Mouse (Mus musculus): ENCODE measurements around the gene Apobec1. TPM values are rescaled to one million over a fixed set of nuclear protein-coding genes. Genes with fewer than 3 reads are reported as not detected.
A peak's percentile ranks its signal among the peaks of the same experiment; 100 is the strongest.
"Not testable (repeated sequence)": the region's sequence is repeated elsewhere in the genome, so short reads cannot be mapped to it uniquely, and the experiment has no call there.

Apobec1 gene
- polyA plus RNA-seq, 1 experiment from 2014 or later, result 1.7 TPM

DNA sequence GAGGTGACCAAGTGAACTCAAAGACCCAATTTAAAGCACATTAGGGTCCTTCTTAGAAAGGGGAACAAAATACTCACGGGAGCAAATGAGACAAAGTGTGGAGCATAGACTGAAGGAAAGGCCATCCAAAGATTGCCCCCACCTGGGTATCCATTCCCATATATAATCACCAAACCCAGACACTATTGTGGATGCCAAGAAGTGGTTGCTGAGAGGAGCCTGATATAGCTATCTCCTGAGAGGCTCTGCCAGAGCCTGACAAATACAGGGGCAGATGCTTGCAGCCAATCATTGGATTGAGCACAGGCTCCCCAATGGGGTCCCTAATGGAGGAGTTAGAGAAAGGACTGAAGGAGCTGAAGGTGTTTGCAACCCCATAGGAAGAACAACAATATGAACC, 27.2 kb downstream of the Apobec1 start:
- H3K4me2 ChIP-seq; H3K27ac ChIP-seq (replicated peaks); H3K27me3 ChIP-seq (replicated peaks); H3K36me3 ChIP-seq; H3K9ac ChIP-seq (replicated peaks); H3K4me1 ChIP-seq; H3K9me3 ChIP-seq (replicated peaks); ATAC-seq (ENCODE audit: low FRiP score); H3K4me3 ChIP-seq (replicated peaks): not testable (repeated sequence)
- 93% methylated on average over 1 of the region's 1 CpGs for WGBS

DNA sequence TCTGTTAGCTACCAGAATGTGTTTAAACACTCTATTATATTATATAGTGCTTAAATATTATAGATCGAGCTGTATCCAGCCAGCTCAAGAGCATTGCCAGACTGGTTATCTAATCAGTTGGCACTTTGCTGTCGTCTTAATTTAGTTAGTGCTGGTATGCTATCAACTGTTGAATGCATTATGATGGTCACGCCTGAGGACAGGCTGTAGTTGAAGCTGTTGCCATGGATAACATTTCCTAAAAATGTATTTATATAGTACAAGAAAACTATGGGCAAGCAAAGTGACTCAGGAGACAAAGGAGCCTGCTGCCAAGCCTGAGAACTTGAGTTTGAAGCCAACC, 30.7 kb downstream of the Apobec1 start:
- Histone ChIP-seq H3K27me3 (replicated peaks) (no peaks in the 10 kb centered on the region), H3K9me3 (replicated peaks) (no peaks in the 10 kb centered on the region), H3K9ac (replicated peaks) (no peak overlapping the region), H3K4me3 (replicated peaks) (no peak overlapping the region), H3K4me2 (no peak overlapping the region), H3K4me1 (no peaks in the 10 kb centered on the region), H3K36me3 (no peaks in the 10 kb centered on the region), H3K27ac (replicated peaks) (no peak overlapping the region)
- ATAC-seq (ENCODE audit: low FRiP score), result no peak
- WGBS, result 91% methylated on average over 3 of the region's 3 CpGs

DNA sequence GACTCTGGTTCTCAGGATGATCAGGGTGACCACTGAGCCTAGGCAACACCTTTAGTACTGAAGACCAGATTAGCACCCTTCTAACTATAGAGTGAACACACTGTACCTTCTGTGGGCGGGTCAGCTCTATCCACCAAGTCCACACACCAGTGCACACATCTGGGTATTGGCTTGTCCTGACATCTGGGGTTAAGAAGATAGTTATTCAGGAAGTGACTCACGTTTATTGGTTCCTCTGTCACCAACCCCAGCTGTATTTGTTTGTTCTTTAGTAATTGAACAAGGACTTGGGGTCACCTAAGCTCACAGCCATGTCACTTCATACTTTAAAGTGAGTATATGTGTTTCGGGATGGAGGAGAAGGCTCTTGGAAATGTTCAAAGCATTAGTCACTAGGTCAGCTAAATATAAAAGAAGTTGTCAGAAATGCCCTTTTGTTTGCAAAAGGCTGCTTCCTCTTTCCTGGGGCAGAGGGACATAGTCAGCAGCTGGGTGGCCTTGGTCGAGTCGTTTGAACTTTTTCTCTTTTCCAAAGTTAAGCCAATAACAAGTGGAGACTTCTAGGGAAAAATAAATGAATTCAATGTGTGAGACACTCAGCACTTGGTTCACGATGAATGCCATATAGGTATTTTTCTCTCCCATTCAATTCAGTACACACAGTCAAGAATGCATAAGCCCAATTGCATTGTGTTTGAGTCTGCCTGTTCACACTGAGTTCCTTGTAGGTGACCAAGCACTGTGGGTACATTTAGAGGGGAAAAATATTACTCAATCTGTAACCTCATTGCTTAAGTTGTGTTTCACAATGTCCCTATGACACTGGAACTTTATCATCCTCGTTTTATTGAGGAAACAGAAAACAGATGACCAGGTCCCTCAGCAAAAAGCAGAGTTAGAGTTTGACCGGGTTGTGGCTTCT, 31.3 kb downstream of the Apobec1 start:
- Histone ChIP-seq H3K4me1 (no peaks in the 10 kb centered on the region), H3K9ac (replicated peaks) (no peak overlapping the region), H3K4me3 (replicated peaks) (no peak overlapping the region), H3K9me3 (replicated peaks) (no peaks in the 10 kb centered on the region), H3K36me3 (no peaks in the 10 kb centered on the region), H3K27me3 (replicated peaks) (no peaks in the 10 kb centered on the region), H3K27ac (replicated peaks) (no peak overlapping the region), H3K4me2 (no peak overlapping the region)
- ATAC-seq (ENCODE audit: low FRiP score), result no peak
- WGBS, result 80% methylated on average over 8 of the region's 8 CpGs

DNA sequence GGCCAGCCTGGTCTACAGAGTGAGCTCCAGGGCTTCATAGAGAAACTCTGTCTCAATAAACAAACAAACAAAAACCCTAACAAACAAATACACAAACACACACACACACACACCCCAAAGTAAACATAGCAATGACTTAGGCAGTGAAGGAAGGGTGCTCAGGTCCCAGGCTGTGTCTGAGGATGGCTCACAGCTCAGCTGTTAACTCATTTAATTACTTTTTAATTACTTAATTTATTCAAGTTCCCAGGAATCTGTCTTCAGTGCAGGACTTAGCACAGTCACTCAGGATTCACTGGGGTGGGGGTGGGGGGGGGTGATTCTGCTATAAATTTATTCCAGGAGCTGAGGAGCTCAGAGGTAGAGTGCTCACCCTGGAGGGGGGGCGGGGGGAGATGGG, 32.5 kb downstream of the Apobec1 start:
- H3K4me1 ChIP-seq, result no peaks in the 10 kb centered on the region
- WGBS, result 91% methylated on average over 1 of the region's 1 CpGs
- H3K27ac ChIP-seq (replicated peaks), result peak overlapping the region; percentile 65
- H3K27me3 ChIP-seq (replicated peaks), result no peaks in the 10 kb centered on the region
- no peaks in the 10 kb centered on the region for H3K36me3 ChIP-seq
- no peak overlapping the region for H3K9ac ChIP-seq (replicated peaks)
- H3K9me3 ChIP-seq (replicated peaks), result no peaks in the 10 kb centered on the region
- no peak overlapping the region for H3K4me2 ChIP-seq
- no peak overlapping the region for H3K4me3 ChIP-seq (replicated peaks)
- ATAC-seq (ENCODE audit: low FRiP score), result peak; percentile 42

DNA sequence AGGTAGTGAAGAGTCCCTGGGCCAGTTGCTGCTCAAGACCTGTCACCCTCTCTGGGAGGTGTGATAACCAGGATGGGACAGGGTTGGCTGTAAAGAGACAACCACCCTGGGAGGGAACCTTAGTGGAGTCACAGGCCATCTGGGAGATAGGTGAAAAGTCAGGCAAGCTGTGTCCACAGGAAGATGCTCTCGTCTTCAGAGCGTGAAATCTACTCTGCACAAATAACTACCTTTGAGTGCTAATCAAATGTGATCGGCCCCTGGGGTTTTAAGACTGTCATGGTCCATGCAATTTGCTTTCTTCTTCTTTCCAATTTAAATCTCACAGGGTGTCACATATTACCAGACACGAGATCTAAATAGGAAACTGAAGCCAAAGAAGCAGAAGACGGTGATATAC, 33.1 kb downstream of the Apobec1 start:
- 0 out of 2 replicates have a peak, but pooled peaks have one; percentile 45 for ATAC-seq (ENCODE audit: low FRiP score)
- Histone ChIP-seq H3K9ac (replicated peaks) (no peak overlapping the region), H3K36me3 (no peaks in the 10 kb centered on the region), H3K4me1 (no peaks in the 10 kb centered on the region), H3K4me2 (no peak overlapping the region), H3K4me3 (replicated peaks) (no peak overlapping the region), H3K27ac (replicated peaks) (0 out of 2 replicates have a peak overlapping the region, but pooled peaks have one; percentile 65), H3K27me3 (replicated peaks) (no peaks in the 10 kb centered on the region), H3K9me3 (replicated peaks) (no peaks in the 10 kb centered on the region)
- 42% methylated on average over 5 of the region's 5 CpGs for WGBS

DNA sequence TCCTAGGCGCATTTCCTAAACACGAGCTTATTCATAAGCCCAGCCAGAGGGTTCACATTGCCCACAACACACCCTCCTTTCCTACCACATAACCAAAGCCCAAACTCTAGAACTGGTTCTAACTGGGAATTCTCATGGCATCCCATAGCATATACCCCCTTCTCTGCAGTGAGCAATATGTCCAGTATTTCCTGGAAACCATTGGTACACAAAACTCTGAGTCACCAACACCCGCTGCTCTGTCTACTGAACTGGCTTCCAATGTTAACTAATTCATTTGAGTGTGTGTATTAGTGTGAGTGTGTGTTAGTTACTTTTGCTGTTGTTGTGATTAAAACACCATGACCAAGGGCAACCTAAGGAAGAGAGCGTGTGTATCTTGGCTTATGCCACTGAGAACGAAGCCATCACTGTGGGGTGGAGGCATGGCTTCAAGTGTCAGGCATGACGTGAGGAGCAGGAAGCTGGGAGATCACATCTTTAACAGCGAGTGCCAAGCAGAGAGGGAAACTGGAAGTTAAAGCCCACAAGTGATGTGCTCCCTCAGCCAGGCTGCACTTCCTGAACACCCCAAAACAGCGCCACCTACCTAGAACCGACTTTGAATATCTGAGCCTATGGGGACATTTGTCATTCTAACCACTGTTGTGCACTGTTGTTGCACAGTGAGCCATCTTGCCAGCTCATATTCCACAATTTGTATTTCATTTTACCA, 37.0 kb downstream of the Apobec1 start:
- Histone ChIP-seq H3K4me1 (peaks cover 8% of the 10 kb centered on the region; the same call in 1 of the 2 replicates), H3K4me3 (replicated peaks) (no peak overlapping the region), H3K27me3 (replicated peaks) (0 out of 2 replicates have a peak, but pooled peaks cover 3% of the 10 kb centered on the region), H3K36me3 (no peaks in the 10 kb centered on the region), H3K9me3 (replicated peaks) (no peaks in the 10 kb centered on the region), H3K9ac (replicated peaks) (no peak overlapping the region), H3K27ac (replicated peaks) (no peak overlapping the region), H3K4me2 (no peak overlapping the region)
- WGBS, result 91% methylated on average over 9 of the region's 9 CpGs
- no peak for ATAC-seq (ENCODE audit: low FRiP score)

DNA sequence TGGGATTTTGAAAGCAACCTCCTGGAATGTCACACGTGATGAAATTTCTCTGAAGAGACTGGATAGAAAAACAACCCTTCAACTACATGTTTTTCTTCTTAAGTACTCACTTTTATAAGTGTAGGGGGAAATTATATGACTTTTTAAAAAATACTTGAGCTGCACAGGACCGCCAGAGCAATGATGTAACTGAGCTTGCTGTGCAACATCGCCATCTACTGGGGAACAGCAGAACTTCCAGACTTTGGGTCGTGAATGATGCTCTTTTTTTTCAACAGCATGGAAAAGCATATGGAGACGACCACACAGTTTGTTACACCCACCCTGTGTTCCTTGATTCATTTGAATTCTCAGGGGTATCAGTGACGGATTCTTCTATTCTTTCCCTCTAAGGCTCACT, 39.8 kb downstream of the Apobec1 start:
- no peak overlapping the region for H3K27ac ChIP-seq (replicated peaks)
- WGBS, result 3% methylated on average over 6 of the region's 6 CpGs
- 0 out of 2 replicates have a peak, but pooled peaks cover 3% of the 10 kb centered on the region for H3K27me3 ChIP-seq (replicated peaks)
- peak overlapping the region; percentile 43 for H3K4me2 ChIP-seq
- ATAC-seq (ENCODE audit: low FRiP score), result peak; percentile 43
- peak overlapping the region; percentile 12 for H3K4me3 ChIP-seq (replicated peaks)
- H3K9ac ChIP-seq (replicated peaks), result no peak overlapping the region
- no peaks in the 10 kb centered on the region for H3K36me3 ChIP-seq
- no peaks in the 10 kb centered on the region for H3K9me3 ChIP-seq (replicated peaks)
- peaks cover 8% of the 10 kb centered on the region; the same call in 1 of the 2 replicates for H3K4me1 ChIP-seq

DNA sequence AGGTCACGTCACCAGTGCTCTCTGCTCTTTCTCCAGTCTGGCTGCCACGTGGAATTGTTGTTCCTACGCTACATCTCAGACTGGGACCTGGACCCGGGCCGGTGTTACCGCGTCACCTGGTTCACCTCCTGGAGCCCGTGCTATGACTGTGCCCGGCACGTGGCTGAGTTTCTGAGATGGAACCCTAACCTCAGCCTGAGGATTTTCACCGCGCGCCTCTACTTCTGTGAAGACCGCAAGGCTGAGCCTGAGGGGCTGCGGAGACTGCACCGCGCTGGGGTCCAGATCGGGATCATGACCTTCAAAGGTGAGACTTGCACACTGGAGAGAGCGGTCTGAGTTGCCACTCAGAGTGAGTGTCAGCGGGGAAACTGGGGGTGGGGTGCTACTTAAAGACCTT, 41.2 kb downstream of the Apobec1 start:
- WGBS, result 87% methylated on average over 20 of the region's 20 CpGs
- H3K27ac ChIP-seq (replicated peaks), result no peak overlapping the region
- no peak overlapping the region for H3K4me3 ChIP-seq (replicated peaks)
- ATAC-seq (ENCODE audit: low FRiP score), result peak; percentile 14
- peaks cover 11% of the 10 kb centered on the region for H3K4me1 ChIP-seq
- no peaks in the 10 kb centered on the region for H3K36me3 ChIP-seq
- H3K4me2 ChIP-seq, result no peak overlapping the region
- 0 out of 2 replicates have a peak, but pooled peaks cover 3% of the 10 kb centered on the region for H3K27me3 ChIP-seq (replicated peaks)
- H3K9ac ChIP-seq (replicated peaks), result no peak overlapping the region
- H3K9me3 ChIP-seq (replicated peaks), result no peaks in the 10 kb centered on the region

DNA sequence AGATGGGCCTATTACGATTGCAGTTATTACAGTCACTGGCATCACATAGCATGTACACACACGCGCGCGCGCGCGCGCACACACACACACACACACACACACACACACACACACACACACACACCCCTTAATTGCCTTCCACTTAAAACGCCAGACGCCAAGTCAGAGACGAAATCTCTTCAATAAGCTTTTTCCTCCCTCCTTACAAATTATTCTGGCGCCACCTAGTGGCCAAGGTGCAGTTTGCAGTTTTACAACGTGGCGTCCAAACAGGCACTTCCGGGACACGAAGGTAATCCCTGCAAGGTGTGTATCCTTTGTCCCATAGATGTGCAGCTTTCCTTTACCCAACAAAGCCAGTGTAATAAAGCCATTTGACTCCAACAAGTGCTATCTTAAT, 41.8 kb downstream of the Apobec1 start:
- H3K27ac ChIP-seq (replicated peaks), result no peak overlapping the region
- no peaks in the 10 kb centered on the region for H3K36me3 ChIP-seq
- no peak overlapping the region; the same call in 1 of the 2 replicates for H3K4me3 ChIP-seq (replicated peaks)
- H3K9ac ChIP-seq (replicated peaks), result no peak overlapping the region
- 9% methylated on average over 17 of the region's 17 CpGs for WGBS
- peaks cover 11% of the 10 kb centered on the region for H3K4me1 ChIP-seq
- ATAC-seq (ENCODE audit: low FRiP score), result peak; percentile 23
- peak overlapping the region; percentile 45 for H3K4me2 ChIP-seq
- no peaks in the 10 kb centered on the region for H3K9me3 ChIP-seq (replicated peaks)
- 0 out of 2 replicates have a peak, but pooled peaks cover 3% of the 10 kb centered on the region for H3K27me3 ChIP-seq (replicated peaks)

DNA sequence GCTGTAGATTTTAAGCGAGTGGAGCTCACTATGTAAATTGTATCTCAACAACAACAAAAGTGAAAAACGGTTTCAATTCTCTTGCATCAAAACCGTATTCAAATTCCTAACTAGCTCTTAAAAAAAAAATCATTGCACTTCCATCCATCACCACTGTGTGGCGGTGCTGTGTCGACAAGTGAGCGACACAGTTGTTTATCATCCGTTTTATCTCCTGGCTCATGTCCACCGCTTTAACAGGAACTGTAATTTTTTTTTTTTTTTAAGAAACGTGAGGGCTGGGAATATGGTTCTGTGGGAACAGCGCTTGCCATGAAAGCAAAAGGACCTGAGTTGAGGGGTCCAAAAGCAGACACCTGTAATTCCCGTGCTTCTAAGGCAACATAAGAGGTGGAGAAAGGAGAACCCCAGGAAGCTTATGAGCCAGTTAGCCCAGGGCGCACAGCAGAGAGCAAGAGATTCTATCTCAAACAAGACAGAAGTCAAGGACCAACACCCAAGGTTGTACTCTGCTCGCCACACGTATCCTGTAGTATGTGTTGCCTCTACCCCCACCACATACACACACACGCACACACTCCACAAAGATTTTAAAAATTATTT, 45.2 kb downstream of the Apobec1 start:
- peak overlapping the region; percentile 20; the same call in 1 of the 2 replicates for H3K4me3 ChIP-seq (replicated peaks)
- no peak overlapping the region for H3K27ac ChIP-seq (replicated peaks)
- H3K4me2 ChIP-seq, result peak overlapping the region; percentile 51
- 0 out of 2 replicates have a peak, but pooled peaks cover 3% of the 10 kb centered on the region for H3K27me3 ChIP-seq (replicated peaks)
- peaks cover 7% of the 10 kb centered on the region for H3K4me1 ChIP-seq
- no peaks in the 10 kb centered on the region for H3K36me3 ChIP-seq
- ATAC-seq (ENCODE audit: low FRiP score), result no peak
- no peaks in the 10 kb centered on the region for H3K9me3 ChIP-seq (replicated peaks)
- 23% methylated on average over 15 of the region's 15 CpGs for whole genome bisulfite sequencing
- no peak overlapping the region for H3K9ac ChIP-seq (replicated peaks)

DNA sequence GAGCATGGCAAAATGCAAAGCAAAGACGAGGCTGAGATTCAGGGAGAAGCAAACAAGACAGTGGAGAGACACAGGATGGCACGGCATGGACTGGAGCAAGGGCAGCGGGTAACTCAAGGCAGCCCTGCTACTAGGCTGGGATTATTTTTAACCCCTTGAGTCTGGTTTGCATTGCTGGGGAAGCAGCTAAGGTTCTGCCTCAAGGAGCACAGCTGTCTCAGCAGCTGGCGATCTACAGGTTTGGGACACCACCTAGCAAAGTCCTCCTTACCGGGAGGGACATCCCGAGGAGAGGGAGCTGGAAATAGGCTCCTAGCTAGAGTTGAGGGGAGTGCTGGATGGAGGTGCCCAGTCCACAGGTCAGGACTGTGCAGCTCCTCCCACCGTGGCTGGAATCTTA, 47.0 kb downstream of the Apobec1 start:
- Histone ChIP-seq H3K36me3 (no peaks in the 10 kb centered on the region), H3K9me3 (replicated peaks) (no peaks in the 10 kb centered on the region), H3K27ac (replicated peaks) (no peak overlapping the region), H3K9ac (replicated peaks) (no peak overlapping the region), H3K4me2 (no peak overlapping the region), H3K4me1 (peaks cover 3% of the 10 kb centered on the region), H3K4me3 (replicated peaks) (no peak overlapping the region), H3K27me3 (replicated peaks) (no peaks in the 10 kb centered on the region)
- 63% methylated on average over 7 of the region's 7 CpGs for WGBS
- ATAC-seq (ENCODE audit: low FRiP score), result no peak
